Mouse (Mus musculus): ENCODE measurements around the gene Syt1. TPM values are rescaled to one million over a fixed set of nuclear protein-coding genes. Genes with fewer than 3 reads are reported as not detected.

Syt1 gene
- polyA plus RNA-seq, 1 experiment from 2014 or later: 116 TPM

- no peak for ATAC-seq (ENCODE audit: low FRiP score)
- Histone ChIP-seq H3K4me2 (replicated peaks) (no peak overlapping the region), H3K27me3 (ENCODE audit: control insufficient read depth, insufficient read depth, low read length) (no peaks in the 10 kb centered on the region), H3K4me1 (replicated peaks; ENCODE audit: control insufficient read depth, insufficient read depth, low read length) (0 out of 2 replicates have a peak, but pooled peaks cover 3% of the 10 kb centered on the region), H3K27ac (no peak overlapping the region), H3K36me3 (replicated peaks; ENCODE audit: control insufficient read depth, insufficient read depth) (no peaks in the 10 kb centered on the region), H3K9ac (no peak overlapping the region), H3K9me3 (ENCODE audit: control insufficient read depth, low read length) (no peaks in the 10 kb centered on the region), H3K4me3 (replicated peaks; ENCODE audit: low read length) (no peak overlapping the region)
- no peak for DNase-seq (ENCODE audit: low spot score)
- 65% methylated on average over 5 of the region's 5 CpGs for WGBS
Observed at GRCm38 (mm10) chr10:108697062-108697461, 313.7 kb downstream of the Syt1 start.

GRCm38 (mm10) chr10:108690954-108691353 is 319.8 kb downstream of the Syt1 start:
- no peak overlapping the region for H3K9ac ChIP-seq
- 0 out of 2 replicates have a peak overlapping the region, but pooled peaks have one; percentile 2 for H3K4me2 ChIP-seq (replicated peaks)
- no peaks in the 10 kb centered on the region for H3K9me3 ChIP-seq (ENCODE audit: control insufficient read depth, low read length)
- DNase-seq (ENCODE audit: low spot score) (no peak), ATAC-seq (ENCODE audit: low FRiP score) (no peak; the same call in 1 of the 2 replicates)
- H3K27ac ChIP-seq: no peak overlapping the region
- H3K36me3 ChIP-seq (replicated peaks; ENCODE audit: control insufficient read depth, insufficient read depth): no peaks in the 10 kb centered on the region
- H3K27me3 ChIP-seq (ENCODE audit: control insufficient read depth, insufficient read depth, low read length): no peaks in the 10 kb centered on the region
- 0 out of 2 replicates have a peak, but pooled peaks cover 4% of the 10 kb centered on the region for H3K4me1 ChIP-seq (replicated peaks; ENCODE audit: control insufficient read depth, insufficient read depth, low read length)
- WGBS: 35% methylated on average over 9 of the region's 9 CpGs
- no peak overlapping the region for H3K4me3 ChIP-seq (replicated peaks; ENCODE audit: low read length)

GRCm38 (mm10) chr10:108686696-108687095 is 324.1 kb downstream of the Syt1 start:
- no peak overlapping the region for H3K9ac ChIP-seq
- 0 out of 2 replicates have a peak, but pooled peaks cover 4% of the 10 kb centered on the region for H3K4me1 ChIP-seq (replicated peaks; ENCODE audit: control insufficient read depth, insufficient read depth, low read length)
- DNase-seq (ENCODE audit: low spot score) (no peak), ATAC-seq (ENCODE audit: low FRiP score) (no peak)
- H3K27ac ChIP-seq: no peak overlapping the region
- no peaks in the 10 kb centered on the region for H3K27me3 ChIP-seq (ENCODE audit: control insufficient read depth, insufficient read depth, low read length)
- H3K36me3 ChIP-seq (replicated peaks; ENCODE audit: control insufficient read depth, insufficient read depth): no peaks in the 10 kb centered on the region
- no peaks in the 10 kb centered on the region for H3K9me3 ChIP-seq (ENCODE audit: control insufficient read depth, low read length)
- 59% methylated on average over 4 of the region's 4 CpGs for WGBS
- H3K4me3 ChIP-seq (replicated peaks; ENCODE audit: low read length): no peak overlapping the region
- H3K4me2 ChIP-seq (replicated peaks): no peak overlapping the region

GRCm38 (mm10) chr10:108679675-108680390 is 330.9 kb downstream of the Syt1 start:
- Histone ChIP-seq H3K27ac (peak overlapping the region; percentile 54), H3K4me2 (replicated peaks) (no peak overlapping the region), H3K36me3 (replicated peaks; ENCODE audit: control insufficient read depth, insufficient read depth) (no peaks in the 10 kb centered on the region), H3K9ac (no peak overlapping the region), H3K4me3 (replicated peaks; ENCODE audit: low read length) (no peak overlapping the region), H3K4me1 (replicated peaks; ENCODE audit: control insufficient read depth, insufficient read depth, low read length) (0 out of 2 replicates have a peak, but pooled peaks cover 9% of the 10 kb centered on the region), H3K9me3 (ENCODE audit: control insufficient read depth, low read length) (no peaks in the 10 kb centered on the region), H3K27me3 (ENCODE audit: control insufficient read depth, insufficient read depth, low read length) (no peaks in the 10 kb centered on the region)
- DNase-seq (ENCODE audit: low spot score) (peak; percentile 53), ATAC-seq (ENCODE audit: low FRiP score) (peak; percentile 67)
- WGBS: 58% methylated on average over 14 of the region's 14 CpGs

- Histone ChIP-seq H3K36me3 (replicated peaks; ENCODE audit: control insufficient read depth, insufficient read depth) (no peaks in the 10 kb centered on the region), H3K9ac (no peak overlapping the region), H3K4me2 (replicated peaks) (no peak overlapping the region), H3K9me3 (ENCODE audit: control insufficient read depth, low read length) (no peaks in the 10 kb centered on the region), H3K4me1 (replicated peaks; ENCODE audit: control insufficient read depth, insufficient read depth, low read length) (0 out of 2 replicates have a peak, but pooled peaks cover 9% of the 10 kb centered on the region), H3K4me3 (replicated peaks; ENCODE audit: low read length) (no peak overlapping the region), H3K27ac (no peak overlapping the region), H3K27me3 (ENCODE audit: control insufficient read depth, insufficient read depth, low read length) (no peaks in the 10 kb centered on the region)
- DNase-seq (ENCODE audit: low spot score) (no peak), ATAC-seq (ENCODE audit: low FRiP score) (no peak)
- 87% methylated on average over 8 of the region's 8 CpGs for WGBS
Observed at GRCm38 (mm10) chr10:108677053-108677452, 333.7 kb downstream of the Syt1 start.

- Histone ChIP-seq H3K9ac (no peak overlapping the region), H3K4me2 (replicated peaks) (no peak overlapping the region), H3K27me3 (ENCODE audit: control insufficient read depth, insufficient read depth, low read length) (no peaks in the 10 kb centered on the region), H3K4me3 (replicated peaks; ENCODE audit: low read length) (no peak overlapping the region), H3K27ac (no peak overlapping the region), H3K9me3 (ENCODE audit: control insufficient read depth, low read length) (no peaks in the 10 kb centered on the region), H3K36me3 (replicated peaks; ENCODE audit: control insufficient read depth, insufficient read depth) (no peaks in the 10 kb centered on the region), H3K4me1 (replicated peaks; ENCODE audit: control insufficient read depth, insufficient read depth, low read length) (no peaks in the 10 kb centered on the region)
- WGBS: 84% methylated on average over 3 of the region's 3 CpGs
- ATAC-seq (ENCODE audit: low FRiP score) (no peak), DNase-seq (ENCODE audit: low spot score) (no peak)
Observed at GRCm38 (mm10) chr10:108668944-108669343, 341.8 kb downstream of the Syt1 start.

- Histone ChIP-seq H3K4me3 (replicated peaks; ENCODE audit: low read length) (no peak overlapping the region), H3K9me3 (ENCODE audit: control insufficient read depth, low read length) (no peaks in the 10 kb centered on the region), H3K27me3 (ENCODE audit: control insufficient read depth, insufficient read depth, low read length) (no peaks in the 10 kb centered on the region), H3K4me1 (replicated peaks; ENCODE audit: control insufficient read depth, insufficient read depth, low read length) (no peaks in the 10 kb centered on the region), H3K27ac (no peak overlapping the region), H3K4me2 (replicated peaks) (no peak overlapping the region), H3K36me3 (replicated peaks; ENCODE audit: control insufficient read depth, insufficient read depth) (no peaks in the 10 kb centered on the region), H3K9ac (no peak overlapping the region)
- no peak for DNase-seq (ENCODE audit: low spot score)
- no peak for ATAC-seq (ENCODE audit: low FRiP score)
- 78% methylated on average over 3 of the region's 3 CpGs for WGBS
Observed at GRCm38 (mm10) chr10:108660295-108660694, 350.5 kb downstream of the Syt1 start.

- Histone ChIP-seq H3K9ac (no peak overlapping the region), H3K36me3 (replicated peaks; ENCODE audit: control insufficient read depth, insufficient read depth) (no peaks in the 10 kb centered on the region), H3K27ac (no peak overlapping the region), H3K4me3 (replicated peaks; ENCODE audit: low read length) (no peak overlapping the region), H3K4me1 (replicated peaks; ENCODE audit: control insufficient read depth, insufficient read depth, low read length) (no peaks in the 10 kb centered on the region), H3K9me3 (ENCODE audit: control insufficient read depth, low read length) (no peaks in the 10 kb centered on the region), H3K27me3 (ENCODE audit: control insufficient read depth, insufficient read depth, low read length) (no peaks in the 10 kb centered on the region), H3K4me2 (replicated peaks) (no peak overlapping the region)
- no peak for ATAC-seq (ENCODE audit: low FRiP score)
- DNase-seq (ENCODE audit: low spot score): no peak
- 80% methylated on average over 2 of the region's 2 CpGs for WGBS
Observed at GRCm38 (mm10) chr10:108658300-108658699, 352.5 kb downstream of the Syt1 start.

- no peak for ATAC-seq (ENCODE audit: low FRiP score)
- no peaks in the 10 kb centered on the region for H3K36me3 ChIP-seq (replicated peaks; ENCODE audit: control insufficient read depth, insufficient read depth)
- H3K4me1 ChIP-seq (replicated peaks; ENCODE audit: control insufficient read depth, insufficient read depth, low read length): peaks cover 5% of the 10 kb centered on the region; the same call in 1 of the 2 replicates
Observed at GRCm38 (mm10) chr10:108657669-108658068, 353.1 kb downstream of the Syt1 start.

More at GRCm38 (mm10) chr10:108657669-108658068, 353.1 kb downstream of the Syt1 start:
- Histone ChIP-seq H3K4me3 (replicated peaks; ENCODE audit: low read length) (no peak overlapping the region), H3K9ac (no peak overlapping the region), H3K27me3 (ENCODE audit: control insufficient read depth, insufficient read depth, low read length) (no peaks in the 10 kb centered on the region), H3K27ac (no peak overlapping the region), H3K9me3 (ENCODE audit: control insufficient read depth, low read length) (no peaks in the 10 kb centered on the region), H3K4me2 (replicated peaks) (no peak overlapping the region)
- no peak for DNase-seq (ENCODE audit: low spot score)

All from hindbrain, embryonic 14.5 days (tissue).